Mouse (Mus musculus): ENCODE results near the gene Pak2. TPM values are rescaled to one million over a fixed set of nuclear protein-coding genes. Genes with fewer than 3 reads are reported as not detected.
A peak's percentile ranks its signal among the peaks of the same experiment; 100 is the strongest.

Pak2 gene
- 41.6 and 42.6 TPM in 2 replicates for polyA plus RNA-seq (2014; fragmentation: Nextera tagmentation; extraction: Ambion mirVana)

DNA sequence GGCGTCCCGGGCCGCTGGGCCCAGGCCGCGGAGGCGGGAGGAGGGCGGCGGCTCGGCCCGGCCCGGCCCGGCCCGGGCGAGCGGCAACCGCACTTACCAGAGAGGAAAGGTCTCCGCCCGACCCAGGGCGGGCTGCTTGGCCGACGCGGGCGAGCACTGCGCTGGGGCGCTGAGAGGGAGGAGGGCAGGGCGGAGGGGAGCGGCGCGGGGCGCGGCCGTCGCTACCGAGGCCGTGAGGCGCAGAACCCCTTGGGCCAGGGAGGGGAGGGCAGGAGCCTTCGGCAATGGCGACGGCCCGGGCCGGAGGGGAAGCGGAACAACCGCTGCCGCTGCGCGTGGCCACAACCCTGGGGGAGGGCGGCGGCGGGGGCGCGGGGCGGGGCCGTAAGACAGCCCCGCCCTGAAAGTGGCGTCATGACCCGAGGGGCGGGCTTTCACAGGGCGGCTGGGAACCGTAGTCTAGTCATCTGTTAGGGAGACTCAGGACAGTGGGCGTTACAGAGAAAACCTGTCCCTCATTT is at the start of gene Pak2:
Pak2 (minus strand) TSS at position 352 of the 521 bp plus-strand sequence.
- WGBS, result 0% methylated on average over 47 of the region's 60 CpGs
- H3K27me3 ChIP-seq (ENCODE audit: control insufficient read depth, insufficient read depth, low read length), result no peaks in the 10 kb centered on the region
- ATAC-seq (replicated peaks; ENCODE audit: insufficient number of reproducible peaks, low FRiP score, low TSS enrichment, low read depth) (peak; percentile 93), DNase-seq (ENCODE audit: low spot score) (peak; percentile 93)
- H3K9me3 ChIP-seq (replicated peaks; ENCODE audit: control insufficient read depth, low read length), result no peaks in the 10 kb centered on the region
- H3K4me1 ChIP-seq (ENCODE audit: control insufficient read depth, insufficient read depth, low read length), result no peaks in the 10 kb centered on the region
- peak within 1 kb of the TSS; percentile 93 for H3K27ac ChIP-seq (replicated peaks; ENCODE audit: low read depth, low read length)
- no peaks in the 10 kb centered on the region for H3K36me3 ChIP-seq (replicated peaks; ENCODE audit: control insufficient read depth, insufficient read depth, low read depth, low read length)
- H3K9ac ChIP-seq (replicated peaks; ENCODE audit: low read length), result peak within 1 kb of the TSS; percentile 98
- peak within 1 kb of the TSS; percentile 93 for H3K4me3 ChIP-seq (ENCODE audit: low read depth, low read length)
- peak within 1 kb of the TSS; percentile 62 for H3K4me2 ChIP-seq (ENCODE audit: low read depth, low read length)

DNA sequence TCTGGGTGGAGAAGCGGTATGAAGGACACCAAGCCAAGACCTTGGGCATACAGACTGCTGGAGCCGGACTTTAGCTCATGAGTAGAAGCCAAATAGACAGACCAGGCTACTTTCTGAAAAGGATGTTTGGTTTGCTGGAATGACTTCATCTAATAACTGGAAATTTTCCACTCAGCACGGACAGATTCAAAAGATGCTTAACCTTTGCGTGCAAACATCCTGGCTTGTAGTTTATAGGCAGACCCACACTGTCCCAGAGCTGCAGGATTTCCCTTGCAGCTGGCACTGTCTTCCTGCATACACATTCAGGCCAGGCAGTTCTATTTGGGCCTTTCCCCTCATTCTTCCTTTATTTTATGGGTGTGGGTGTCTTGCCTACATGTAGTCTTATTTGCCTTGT is 47.9 kb upstream of the Pak2 start:
- Histone ChIP-seq H3K4me1 (ENCODE audit: control insufficient read depth, insufficient read depth, low read length) (no peaks in the 10 kb centered on the region), H3K36me3 (replicated peaks; ENCODE audit: control insufficient read depth, insufficient read depth, low read depth, low read length) (no peaks in the 10 kb centered on the region), H3K4me3 (ENCODE audit: low read depth, low read length) (no peak overlapping the region), H3K9ac (replicated peaks; ENCODE audit: low read length) (no peak overlapping the region), H3K27ac (replicated peaks; ENCODE audit: low read depth, low read length) (no peak overlapping the region), H3K9me3 (replicated peaks; ENCODE audit: control insufficient read depth, low read length) (no peaks in the 10 kb centered on the region), H3K27me3 (ENCODE audit: control insufficient read depth, insufficient read depth, low read length) (no peaks in the 10 kb centered on the region), H3K4me2 (ENCODE audit: low read depth, low read length) (no peak overlapping the region)
- no peak for DNase-seq (ENCODE audit: low spot score)
- 84% methylated on average over 4 of the region's 4 CpGs for WGBS
- no peak for ATAC-seq (replicated peaks; ENCODE audit: insufficient number of reproducible peaks, low FRiP score, low TSS enrichment, low read depth)

DNA sequence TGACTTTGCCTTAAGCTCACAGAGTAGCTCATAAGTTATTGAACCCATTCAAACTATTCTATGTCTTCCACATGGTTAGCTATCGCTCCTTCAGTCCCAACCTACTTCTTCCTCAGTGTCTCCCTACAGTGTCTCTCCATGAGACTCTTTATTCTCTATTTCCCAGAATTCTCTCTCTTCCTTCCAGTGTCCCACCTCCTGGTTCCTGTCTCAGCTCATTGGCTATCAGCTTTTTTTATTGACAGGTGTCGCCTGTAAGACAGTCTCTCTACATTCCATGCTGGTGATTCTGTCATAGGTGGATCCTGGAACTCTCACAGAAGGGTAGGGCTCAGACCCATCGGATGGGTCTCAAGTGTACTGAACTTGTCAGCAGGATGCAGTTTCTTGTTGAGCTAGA is 46.2 kb upstream of the Pak2 start:
- WGBS, result 93% methylated on average over 3 of the region's 3 CpGs
- no peak overlapping the region for H3K4me2 ChIP-seq (ENCODE audit: low read depth, low read length)
- H3K9me3 ChIP-seq (replicated peaks; ENCODE audit: control insufficient read depth, low read length), result no peaks in the 10 kb centered on the region
- DNase-seq (ENCODE audit: low spot score) (no peak), ATAC-seq (replicated peaks; ENCODE audit: insufficient number of reproducible peaks, low FRiP score, low TSS enrichment, low read depth) (no peak)
- H3K9ac ChIP-seq (replicated peaks; ENCODE audit: low read length), result no peak overlapping the region
- H3K4me3 ChIP-seq (ENCODE audit: low read depth, low read length), result no peak overlapping the region
- H3K27me3 ChIP-seq (ENCODE audit: control insufficient read depth, insufficient read depth, low read length), result no peaks in the 10 kb centered on the region
- H3K27ac ChIP-seq (replicated peaks; ENCODE audit: low read depth, low read length), result no peak overlapping the region
- no peaks in the 10 kb centered on the region for H3K4me1 ChIP-seq (ENCODE audit: control insufficient read depth, insufficient read depth, low read length)
- no peaks in the 10 kb centered on the region for H3K36me3 ChIP-seq (replicated peaks; ENCODE audit: control insufficient read depth, insufficient read depth, low read depth, low read length)

DNA sequence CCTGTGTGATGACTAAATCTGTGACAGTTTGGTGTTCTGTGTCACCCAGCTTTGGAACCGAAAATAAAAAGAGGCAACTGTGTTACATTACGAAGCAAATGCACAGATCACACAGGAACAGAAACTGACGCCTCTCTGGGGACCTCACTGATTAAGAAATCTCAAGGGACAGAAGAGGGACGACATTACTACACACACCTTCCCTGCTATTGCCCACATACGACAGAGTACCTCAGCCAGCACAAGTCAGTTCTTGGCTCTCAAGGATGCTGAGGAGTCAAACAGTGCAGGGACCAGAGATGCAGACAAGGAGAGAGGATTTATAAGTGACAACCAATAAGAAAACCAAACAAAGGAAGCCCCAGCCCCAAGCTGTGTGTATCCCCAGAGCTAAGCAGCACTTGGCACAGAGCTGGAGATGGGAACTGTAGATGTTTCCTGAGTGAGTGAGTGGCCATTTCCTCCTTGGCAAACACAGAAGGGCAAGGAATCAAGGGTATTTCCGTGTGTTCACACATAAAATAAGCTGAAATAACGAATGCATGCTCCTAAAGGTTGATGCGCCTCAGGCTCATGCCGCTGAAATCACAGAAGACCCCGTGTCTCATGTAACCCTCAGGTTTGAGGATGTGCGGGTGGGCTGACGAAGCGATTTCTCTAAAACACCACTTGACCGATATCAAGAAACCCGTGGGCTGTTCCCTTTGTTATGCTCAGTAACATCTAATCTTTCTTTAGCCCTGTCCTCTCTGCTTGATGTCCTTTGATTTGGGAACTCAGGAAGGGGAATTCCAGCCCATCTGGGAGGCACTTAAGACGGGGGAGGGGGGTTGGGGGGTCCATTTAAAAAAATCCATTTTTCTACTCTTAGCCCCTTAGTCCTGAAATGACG is 45.5 kb upstream of the Pak2 start:
- Histone ChIP-seq H3K9ac (replicated peaks; ENCODE audit: low read length) (no peak overlapping the region), H3K27me3 (ENCODE audit: control insufficient read depth, insufficient read depth, low read length) (no peaks in the 10 kb centered on the region), H3K36me3 (replicated peaks; ENCODE audit: control insufficient read depth, insufficient read depth, low read depth, low read length) (no peaks in the 10 kb centered on the region), H3K9me3 (replicated peaks; ENCODE audit: control insufficient read depth, low read length) (no peaks in the 10 kb centered on the region), H3K4me1 (ENCODE audit: control insufficient read depth, insufficient read depth, low read length) (no peaks in the 10 kb centered on the region), H3K27ac (replicated peaks; ENCODE audit: low read depth, low read length) (no peak overlapping the region), H3K4me3 (ENCODE audit: low read depth, low read length) (no peak overlapping the region), H3K4me2 (ENCODE audit: low read depth, low read length) (no peak overlapping the region)
- DNase-seq (ENCODE audit: low spot score), result no peak
- no peak for ATAC-seq (replicated peaks; ENCODE audit: insufficient number of reproducible peaks, low FRiP score, low TSS enrichment, low read depth)
- WGBS, result 68% methylated on average over 17 of the region's 17 CpGs

GRCm38 (mm10) chr16:32124020-32124419 is 44.9 kb upstream of the Pak2 start:
- DNase-seq (ENCODE audit: low spot score), result no peak
- no peak overlapping the region for H3K4me2 ChIP-seq (ENCODE audit: low read depth, low read length)
- H3K36me3 ChIP-seq (replicated peaks; ENCODE audit: control insufficient read depth, insufficient read depth, low read depth, low read length), result no peaks in the 10 kb centered on the region
- no peaks in the 10 kb centered on the region for H3K9me3 ChIP-seq (replicated peaks; ENCODE audit: control insufficient read depth, low read length)
- H3K27ac ChIP-seq (replicated peaks; ENCODE audit: low read depth, low read length), result no peak overlapping the region
- ATAC-seq (replicated peaks; ENCODE audit: insufficient number of reproducible peaks, low FRiP score, low TSS enrichment, low read depth), result no peak
- no peak overlapping the region for H3K4me3 ChIP-seq (ENCODE audit: low read depth, low read length)
- no peak overlapping the region for H3K9ac ChIP-seq (replicated peaks; ENCODE audit: low read length)
- 87% methylated on average over 7 of the region's 7 CpGs for WGBS
- no peaks in the 10 kb centered on the region for H3K27me3 ChIP-seq (ENCODE audit: control insufficient read depth, insufficient read depth, low read length)
- no peaks in the 10 kb centered on the region for H3K4me1 ChIP-seq (ENCODE audit: control insufficient read depth, insufficient read depth, low read length)

DNA sequence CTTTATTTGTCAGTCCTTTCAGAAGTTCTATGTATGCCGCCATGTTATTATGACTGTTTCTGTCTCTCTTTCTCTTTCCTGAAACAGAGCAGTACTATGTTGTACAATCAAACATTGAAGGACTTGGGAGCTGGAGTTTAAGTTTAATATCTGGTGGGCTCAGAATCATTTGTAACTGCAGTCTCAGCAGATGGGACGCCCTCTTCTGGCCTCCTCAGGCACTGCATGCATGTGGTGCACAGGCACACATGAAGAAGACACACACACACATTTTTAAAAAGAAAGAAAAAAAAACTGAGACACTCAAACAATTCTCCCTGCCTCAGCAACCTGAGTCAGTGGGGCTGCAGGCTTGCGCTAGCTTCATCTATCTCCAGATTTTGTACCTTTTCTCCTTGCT is 41.3 kb upstream of the Pak2 start:
- DNase-seq (ENCODE audit: low spot score) (no peak), ATAC-seq (replicated peaks; ENCODE audit: insufficient number of reproducible peaks, low FRiP score, low TSS enrichment, low read depth) (no peak)
- Histone ChIP-seq H3K9ac (replicated peaks; ENCODE audit: low read length) (no peak overlapping the region), H3K4me3 (ENCODE audit: low read depth, low read length) (no peak overlapping the region), H3K4me2 (ENCODE audit: low read depth, low read length) (no peak overlapping the region), H3K4me1 (ENCODE audit: control insufficient read depth, insufficient read depth, low read length) (no peaks in the 10 kb centered on the region), H3K27ac (replicated peaks; ENCODE audit: low read depth, low read length) (no peak overlapping the region), H3K9me3 (replicated peaks; ENCODE audit: control insufficient read depth, low read length) (no peaks in the 10 kb centered on the region), H3K36me3 (replicated peaks; ENCODE audit: control insufficient read depth, insufficient read depth, low read depth, low read length) (no peaks in the 10 kb centered on the region), H3K27me3 (ENCODE audit: control insufficient read depth, insufficient read depth, low read length) (no peaks in the 10 kb centered on the region)
- 71% methylated on average over 3 of the region's 3 CpGs for WGBS

DNA sequence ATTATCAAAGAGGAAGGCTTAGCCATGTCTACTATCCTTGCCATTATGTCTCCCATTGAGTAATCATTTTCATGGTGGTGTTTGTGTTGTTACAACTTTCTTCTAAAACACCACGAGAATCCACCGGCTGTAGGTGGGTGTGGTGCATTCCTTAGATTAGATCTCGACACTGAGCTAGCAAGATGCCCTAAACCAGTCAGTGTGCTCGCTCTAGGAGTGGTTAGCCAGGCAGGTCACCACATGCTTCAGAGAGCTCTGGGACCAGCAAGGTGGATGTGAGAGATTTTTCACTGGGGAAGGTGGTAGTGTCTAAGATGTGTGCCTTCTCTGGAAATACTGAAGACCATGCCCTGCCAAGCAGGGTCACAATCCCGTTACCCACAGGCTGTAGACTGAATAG is 37.0 kb upstream of the Pak2 start:
- H3K4me3 ChIP-seq (ENCODE audit: low read depth, low read length), result no peak overlapping the region
- H3K9ac ChIP-seq (replicated peaks; ENCODE audit: low read length), result no peak overlapping the region
- no peaks in the 10 kb centered on the region for H3K4me1 ChIP-seq (ENCODE audit: control insufficient read depth, insufficient read depth, low read length)
- H3K36me3 ChIP-seq (replicated peaks; ENCODE audit: control insufficient read depth, insufficient read depth, low read depth, low read length), result no peaks in the 10 kb centered on the region
- no peak overlapping the region for H3K27ac ChIP-seq (replicated peaks; ENCODE audit: low read depth, low read length)
- no peaks in the 10 kb centered on the region for H3K9me3 ChIP-seq (replicated peaks; ENCODE audit: control insufficient read depth, low read length)
- 60% methylated on average over 5 of the region's 5 CpGs for WGBS
- no peak for ATAC-seq (replicated peaks; ENCODE audit: insufficient number of reproducible peaks, low FRiP score, low TSS enrichment, low read depth)
- no peak for DNase-seq (ENCODE audit: low spot score)
- H3K4me2 ChIP-seq (ENCODE audit: low read depth, low read length), result no peak overlapping the region
- no peaks in the 10 kb centered on the region for H3K27me3 ChIP-seq (ENCODE audit: control insufficient read depth, insufficient read depth, low read length)

DNA sequence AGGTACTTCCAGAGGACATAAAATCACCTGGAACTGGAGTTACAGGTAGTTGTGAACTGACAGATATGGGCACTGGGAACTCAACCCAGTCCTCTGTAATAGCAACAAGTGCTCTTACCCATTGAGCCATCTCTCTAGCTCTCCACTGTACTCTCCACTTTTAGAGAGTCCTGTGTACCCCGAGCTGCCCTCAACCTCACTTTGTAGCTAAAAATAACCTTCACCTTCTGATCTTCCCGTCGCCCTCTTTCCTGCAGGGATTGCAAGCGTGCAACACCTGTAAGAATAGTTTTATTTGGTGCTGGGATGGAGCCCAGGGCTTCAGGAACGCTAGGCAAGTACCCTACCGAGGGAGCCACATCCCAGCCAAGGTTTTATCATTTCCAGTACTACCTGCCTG is 36.6 kb upstream of the Pak2 start:
- H3K9me3 ChIP-seq (replicated peaks; ENCODE audit: control insufficient read depth, low read length), result no peaks in the 10 kb centered on the region
- H3K4me2 ChIP-seq (ENCODE audit: low read depth, low read length), result no peak overlapping the region
- no peaks in the 10 kb centered on the region for H3K36me3 ChIP-seq (replicated peaks; ENCODE audit: control insufficient read depth, insufficient read depth, low read depth, low read length)
- H3K27me3 ChIP-seq (ENCODE audit: control insufficient read depth, insufficient read depth, low read length), result no peaks in the 10 kb centered on the region
- DNase-seq (ENCODE audit: low spot score), result no peak
- no peak overlapping the region for H3K9ac ChIP-seq (replicated peaks; ENCODE audit: low read length)
- ATAC-seq (replicated peaks; ENCODE audit: insufficient number of reproducible peaks, low FRiP score, low TSS enrichment, low read depth), result no peak
- H3K4me3 ChIP-seq (ENCODE audit: low read depth, low read length), result no peak overlapping the region
- H3K4me1 ChIP-seq (ENCODE audit: control insufficient read depth, insufficient read depth, low read length), result no peaks in the 10 kb centered on the region
- 59% methylated on average over 6 of the region's 6 CpGs for whole genome bisulfite sequencing
- H3K27ac ChIP-seq (replicated peaks; ENCODE audit: low read depth, low read length), result no peak overlapping the region
